Mouse (Mus musculus): ENCODE data around the gene Rbms1.

Gene Rbms1

GRCm38 (mm10) chr2:60715771-60716170, 247.2 kb downstream of the Rbms1 start:
- DNase-seq (ENCODE audit: extremely low read depth, insufficient read length, low spot score): no peak

- DNase-seq (ENCODE audit: extremely low read depth, insufficient read length, low spot score): no peak
These were observed 248.0 kb downstream of the Rbms1 start for GRCm38 (mm10) chr2:60714971-60715502.

- no peak for DNase-seq (ENCODE audit: extremely low read depth, insufficient read length, low spot score)
These were observed 248.5 kb downstream of the Rbms1 start for GRCm38 (mm10) chr2:60714475-60714874.

GRCm38 (mm10) chr2:60713857-60714256, 249.1 kb downstream of the Rbms1 start:
- no peak for DNase-seq (ENCODE audit: extremely low read depth, insufficient read length, low spot score)

GRCm38 (mm10) chr2:60712891-60713290, 250.1 kb downstream of the Rbms1 start:
- DNase-seq (ENCODE audit: extremely low read depth, insufficient read length, low spot score): no peak

GRCm38 (mm10) chr2:60712483-60712882, 250.5 kb downstream of the Rbms1 start:
- no peak for DNase-seq (ENCODE audit: extremely low read depth, insufficient read length, low spot score)

GRCm38 (mm10) chr2:60711098-60711880, 251.7 kb downstream of the Rbms1 start:
- no peak for DNase-seq (ENCODE audit: extremely low read depth, insufficient read length, low spot score)

GRCm38 (mm10) chr2:60710317-60710716, 252.7 kb downstream of the Rbms1 start:
- DNase-seq (ENCODE audit: extremely low read depth, insufficient read length, low spot score): no peak

GRCm38 (mm10) chr2:60708671-60709070, 254.3 kb downstream of the Rbms1 start:
- DNase-seq (ENCODE audit: extremely low read depth, insufficient read length, low spot score): no peak

GRCm38 (mm10) chr2:60706866-60707265, 256.1 kb downstream of the Rbms1 start:
- DNase-seq (ENCODE audit: extremely low read depth, insufficient read length, low spot score): no peak

- DNase-seq (ENCODE audit: extremely low read depth, insufficient read length, low spot score): no peak
These were observed 257.6 kb downstream of the Rbms1 start for GRCm38 (mm10) chr2:60705426-60705825.

- DNase-seq (ENCODE audit: extremely low read depth, insufficient read length, low spot score): peak; percentile 24
These were observed 259.7 kb downstream of the Rbms1 start for GRCm38 (mm10) chr2:60703315-60703714.

- DNase-seq (ENCODE audit: extremely low read depth, insufficient read length, low spot score): no peak
These were observed 262.0 kb downstream of the Rbms1 start for GRCm38 (mm10) chr2:60700956-60701355.

All from 3134 (cell line).